Mouse (Mus musculus) CH12.LX (cell line): Measurements from ENCODE around the gene Slc22a5.

ENCODE experiments used
- CHD1 ChIP-seq: IDR thresholded peaks from 2 replicates; pipeline ENCODE4 v1.6.1; 2012; ENCODE audit warnings: low read depth, low read length, improper control_type of control experiment, inconsistent platforms
- CHD2 ChIP-seq: IDR thresholded peaks from 2 replicates; pipeline ENCODE4 v1.6.1; 2011; ENCODE audit warnings: low read length, improper control_type of control experiment
- CTCF ChIP-seq, 2 experiments: IDR thresholded peaks in 1 of 2; conservative IDR thresholded peaks in 1 of 2; 2 replicates each; pipeline ENCODE4 v1.5.1; 2011 to 2012; ENCODE audit warnings: low read depth in 2 of 2, low read length in 2 of 2, improper control_type of control experiment in 1 of 2, inconsistent platforms in 1 of 2, mild to moderate bottlenecking in 1 of 2, moderate library complexity in 1 of 2
- GABPA ChIP-seq: IDR thresholded peaks from 2 replicates; pipeline ENCODE4 v1.6.1; 2012; ENCODE audit warnings: low read depth, low read length, improper control_type of control experiment, inconsistent platforms; ENCODE audit not compliant: insufficient replicate concordance
- MAFK ChIP-seq: IDR thresholded peaks from 2 replicates; pipeline ENCODE4 v1.6.1; 2011; ENCODE audit warnings: low read length, improper control_type of control experiment; ENCODE audit not compliant: insufficient replicate concordance
- MEF2A ChIP-seq: IDR thresholded peaks from 2 replicates; pipeline ENCODE4 v1.6.1; 2014; ENCODE audit warnings: low read depth, mild to moderate bottlenecking, inconsistent platforms, low read length, improper control_type of control experiment, borderline replicate concordance
- MXI1 ChIP-seq: IDR thresholded peaks from 2 replicates; pipeline ENCODE4 v1.6.1; 2011; ENCODE audit warnings: mild to moderate bottlenecking, low read depth, low read length, improper control_type of control experiment
- NELFE ChIP-seq: IDR thresholded peaks from 2 replicates; pipeline ENCODE4 v1.6.1; 2011; ENCODE audit warnings: low read depth, low read length, improper control_type of control experiment
- POLR2A ChIP-seq: IDR thresholded peaks from 2 replicates; pipeline ENCODE4 v1.6.1; 2011; ENCODE audit warnings: low read depth, mild to moderate bottlenecking, improper control_type of control experiment, low read length
- RCOR1 ChIP-seq: conservative IDR thresholded peaks from 2 replicates; pipeline ENCODE4 v1.6.1; 2012; ENCODE audit warnings: low read depth, mild to moderate bottlenecking, inconsistent platforms, low read length, improper control_type of control experiment

DNA sequence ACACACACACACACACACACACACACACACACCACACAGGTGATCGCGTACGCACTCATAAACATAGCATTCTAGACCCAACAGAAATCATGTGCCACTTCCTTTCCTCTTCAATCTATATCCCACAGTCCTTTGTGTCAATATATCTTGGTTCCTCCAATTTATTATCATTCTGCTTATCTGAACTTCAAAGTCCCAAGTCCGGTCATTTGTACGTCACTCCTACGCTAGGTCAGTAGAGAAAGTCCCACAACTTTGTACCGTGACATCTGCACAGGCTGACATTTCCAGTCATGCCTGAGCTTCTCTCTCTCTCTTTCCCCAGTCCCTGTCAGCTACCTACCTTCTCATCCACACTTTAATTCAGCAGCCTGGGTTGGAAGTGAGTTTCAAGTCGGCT, 17.2 kb upstream of the Slc22a5 start:
- TF ChIP-seq MEF2A = no peak
- TF ChIP-seq POLR2A = no peak
- no peak for TF ChIP-seq NELFE
- TF ChIP-seq RCOR1 = no peak
- no peak for TF ChIP-seq CHD2
- TF ChIP-seq CTCF (conservative IDR thresholded peaks at IDR 0.05 in 1 of 2, IDR thresholded peaks at IDR 0.05 in 1 of 2; ENCODE audit: low read depth in 2 of 2, low read length in 2 of 2) = no peak
- no peak for TF ChIP-seq MXI1
- TF ChIP-seq GABPA = no peak
- TF ChIP-seq MAFK = no peak
- TF ChIP-seq CHD1 = no peak
